Mouse (Mus musculus) adrenal gland, postnatal 14 days (tissue): ENCODE measurements around the gene Mpp2. TPM values are rescaled to one million over a fixed set of nuclear protein-coding genes. Genes with fewer than 3 reads are reported as not detected.

Experiments
- DNase-seq: peaks from one replicate; pipeline ENCODE4 v3.0.0; 2021; ENCODE audit warnings: mixed read lengths
- total RNA-seq: library from RNA; stranded (reverse); gene quantifications from 2 replicates; pipeline ENCODE4 v1.2.3, GENCODE M21; 2021

Gene Mpp2
- total RNA-seq, 1 experiment from 2014 or later: 10.1 TPM

- DNase-seq: no peak
Observed at GRCm38 (mm10) chr11:102035456-102035960, 52.8 kb downstream of the Mpp2 start.

GRCm38 (mm10) chr11:102034887-102035286 is 53.4 kb downstream of the Mpp2 start:
- no peak for DNase-seq

GRCm38 (mm10) chr11:102033055-102033591 is 55.2 kb downstream of the Mpp2 start:
- no peak for DNase-seq

GRCm38 (mm10) chr11:102031149-102031548 is 57.2 kb downstream of the Mpp2 start:
- DNase-seq: no peak

GRCm38 (mm10) chr11:102029966-102030365 is 58.3 kb downstream of the Mpp2 start:
- no peak for DNase-seq

GRCm38 (mm10) chr11:102029304-102029703 is 59.0 kb downstream of the Mpp2 start:
- no peak for DNase-seq

GRCm38 (mm10) chr11:102028087-102028816 is 60.1 kb downstream of the Mpp2 start, which contains the start of gene Mpp3:
TSS of gene Mpp3 (minus strand) at chr11:102028461.
- DNase-seq: no peak

GRCm38 (mm10) chr11:102027361-102028017 is 60.8 kb downstream of the Mpp2 start:
- DNase-seq: peak; percentile 46

- DNase-seq: peak; percentile 87
Observed at GRCm38 (mm10) chr11:102026694-102027360, 61.5 kb downstream of the Mpp2 start.

GRCm38 (mm10) chr11:102025991-102026660 is 62.2 kb downstream of the Mpp2 start:
- peak; percentile 45 for DNase-seq

GRCm38 (mm10) chr11:102025354-102025753 is 63.0 kb downstream of the Mpp2 start:
- DNase-seq: no peak

- no peak for DNase-seq
Observed at GRCm38 (mm10) chr11:102024875-102025274, 63.4 kb downstream of the Mpp2 start.

GRCm38 (mm10) chr11:102024084-102024758 is 64.1 kb downstream of the Mpp2 start:
- DNase-seq: no peak

GRCm38 (mm10) chr11:102023406-102023805 is 64.9 kb downstream of the Mpp2 start:
- DNase-seq: no peak

- no peak for DNase-seq
Observed at GRCm38 (mm10) chr11:102021196-102021595, 67.1 kb downstream of the Mpp2 start.

GRCm38 (mm10) chr11:102019736-102020135 is 68.6 kb downstream of the Mpp2 start:
- no peak for DNase-seq

- DNase-seq: peak; percentile 40
Observed at GRCm38 (mm10) chr11:102016136-102016535, 72.2 kb downstream of the Mpp2 start.

- DNase-seq: no peak
Observed at GRCm38 (mm10) chr11:102015472-102015871, 72.8 kb downstream of the Mpp2 start.

GRCm38 (mm10) chr11:102013201-102013600 is 75.1 kb downstream of the Mpp2 start:
- no peak for DNase-seq

- DNase-seq: no peak
Observed at GRCm38 (mm10) chr11:102011510-102011909, 76.8 kb downstream of the Mpp2 start.

- DNase-seq: no peak
Observed at GRCm38 (mm10) chr11:102010140-102010539, 78.2 kb downstream of the Mpp2 start.
